Mouse (Mus musculus): ENCODE data around the gene Cts3. TPM values are rescaled to one million over a fixed set of nuclear protein-coding genes. Genes with fewer than 3 reads are reported as not detected.
"Not testable (repeated sequence)": the region's sequence is repeated elsewhere in the genome, so short reads cannot be mapped to it uniquely, and the experiment has no call there.

Cts3 gene
- not detected in 2 replicates for total RNA-seq (2021)
- long read RNA-seq, experiment 1 = 0 reads
- long read RNA-seq, experiment 2 = 0 reads

DNA sequence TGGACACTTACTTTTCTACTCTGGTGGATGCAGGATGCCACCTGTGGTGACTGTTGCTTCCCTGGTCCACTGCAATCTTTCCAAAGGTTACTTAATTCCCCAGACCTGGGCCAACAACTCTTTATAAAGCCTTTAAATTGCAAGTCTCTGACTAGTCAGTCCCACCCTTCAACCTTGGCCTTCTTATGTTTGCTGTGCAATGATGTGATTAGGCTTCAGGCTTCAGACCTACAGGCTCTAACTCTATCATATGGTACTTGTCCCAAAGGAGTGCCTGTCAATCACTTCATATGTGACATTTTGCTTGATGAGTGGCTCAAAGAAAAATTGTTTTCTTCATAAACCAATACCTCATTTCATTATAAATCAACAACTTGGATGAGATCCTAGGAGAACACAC is at the start of gene Cts3:
Cts3 (minus strand) TSS at position 101 of the 400 bp plus-strand sequence.
- DNase-seq = no peak

DNA sequence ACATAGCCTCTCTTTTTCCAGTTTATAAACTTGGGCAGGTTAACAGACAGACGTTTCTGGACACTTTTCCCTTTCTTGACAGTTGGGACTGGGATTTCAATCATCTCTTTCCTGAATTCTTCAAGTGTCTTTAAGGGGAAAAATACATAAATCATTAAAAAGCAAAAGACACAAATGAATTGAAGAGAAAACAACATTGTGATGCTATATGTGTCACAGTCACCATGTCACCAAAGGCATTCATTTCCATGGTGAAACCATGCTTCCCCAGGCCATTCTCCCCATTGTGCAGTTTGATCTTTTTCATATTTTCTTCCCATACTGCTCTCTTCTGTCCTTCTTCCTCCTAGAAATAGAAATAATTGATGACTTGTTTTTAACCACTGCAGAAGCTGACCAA is 1.9 kb downstream of the Cts3 start, which contains the start of gene Gm49352:
Gm49352 (minus strand) TSS at position 101 of the 400 bp plus-strand sequence.
- DNase-seq = not testable (repeated sequence)

GRCm38 (mm10) chr13:61541631-61542030 is 28.3 kb downstream of the Cts3 start, which contains the start of gene Ctsm:
Gene Ctsm (minus strand): TSS chr13:61541839.
- no peak for DNase-seq

Other genes with a start within 250 kb of the Cts3 start
- not detected in 2 replicates for gene Cts7, start 211.9 kb downstream of the Cts3 start, total RNA-seq (2021)
- gene Ctsm, start 28.3 kb downstream of the Cts3 start, total RNA-seq (2021) = not detected in 2 replicates
- not detected in 2 replicates for gene Gm49352, start 2.0 kb downstream of the Cts3 start, total RNA-seq (2021)